Mouse (Mus musculus) testis, postnatal 10 days (tissue): ENCODE results near the gene Kcnj1.

Experiments used
- DNase-seq: peaks from one replicate; pipeline ENCODE4 v3.0.0; 2021; ENCODE audit warnings: low spot score

The Kcnj1 gene

GRCm38 (mm10) chr9:32400212-32400611 is 27.9 kb downstream of the Kcnj1 start:
- DNase-seq = no peak

- peak; percentile 61 for DNase-seq
Measured at GRCm38 (mm10) chr9:32400662-32401161, 28.4 kb downstream of the Kcnj1 start.

GRCm38 (mm10) chr9:32405191-32405925 is 33.1 kb downstream of the Kcnj1 start:
- peak; percentile 65 for DNase-seq

- DNase-seq = no peak
Measured at GRCm38 (mm10) chr9:32408730-32409059, 36.4 kb downstream of the Kcnj1 start.

- DNase-seq = peak; percentile 51
Measured at GRCm38 (mm10) chr9:32409060-32409961, 37.0 kb downstream of the Kcnj1 start.

GRCm38 (mm10) chr9:32410671-32411070 is 38.4 kb downstream of the Kcnj1 start:
- DNase-seq = no peak

- DNase-seq = no peak
Measured at GRCm38 (mm10) chr9:32411507-32411906, 39.2 kb downstream of the Kcnj1 start.

- DNase-seq = no peak
Measured at GRCm38 (mm10) chr9:32412836-32413580, 40.7 kb downstream of the Kcnj1 start.

- DNase-seq = no peak
Measured at GRCm38 (mm10) chr9:32414956-32415355, 42.7 kb downstream of the Kcnj1 start.

GRCm38 (mm10) chr9:32415952-32416351 is 43.7 kb downstream of the Kcnj1 start:
- no peak for DNase-seq

GRCm38 (mm10) chr9:32417466-32418116 is 45.3 kb downstream of the Kcnj1 start:
- no peak for DNase-seq

GRCm38 (mm10) chr9:32420711-32421110 is 48.4 kb downstream of the Kcnj1 start:
- no peak for DNase-seq

GRCm38 (mm10) chr9:32425321-32425720 is 53.0 kb downstream of the Kcnj1 start:
- DNase-seq = no peak

- no peak for DNase-seq
Measured at GRCm38 (mm10) chr9:32431061-32431460, 58.8 kb downstream of the Kcnj1 start.

GRCm38 (mm10) chr9:32434241-32435213 is 62.2 kb downstream of the Kcnj1 start:
- DNase-seq = no peak

GRCm38 (mm10) chr9:32443115-32443514 is 70.8 kb downstream of the Kcnj1 start:
- no peak for DNase-seq

- no peak for DNase-seq
Measured at GRCm38 (mm10) chr9:32443817-32444216, 71.5 kb downstream of the Kcnj1 start.

GRCm38 (mm10) chr9:32444453-32445201 is 72.3 kb downstream of the Kcnj1 start:
- DNase-seq = no peak

- DNase-seq = no peak
Measured at GRCm38 (mm10) chr9:32445789-32446188, 73.5 kb downstream of the Kcnj1 start.

GRCm38 (mm10) chr9:32448766-32449165 is 76.5 kb downstream of the Kcnj1 start:
- no peak for DNase-seq
